Mouse (Mus musculus) megakaryocyte, embryonic 14.5 days (primary cell): ENCODE measurements around the gene AF067061.
"Not testable (repeated sequence)": the region's sequence is repeated elsewhere in the genome, so short reads cannot be mapped to it uniquely, and the experiment has no call there.

Experiments
- FLI1 ChIP-seq: IDR thresholded peaks from 2 replicates; pipeline ENCODE4 v1.6.1; 2012; ENCODE audit warnings: low read length, inconsistent platforms, mixed read lengths
- GATA1 ChIP-seq: IDR thresholded peaks from 3 replicates; pipeline ENCODE4 v1.6.1; 2012; ENCODE audit warnings: mixed read lengths, low read length, inconsistent platforms, borderline replicate concordance

- not testable (repeated sequence) for TF ChIP-seq FLI1, GATA1
Measured at GRCm38 (mm10) chr13:120232447-120233049, 30.4 kb upstream of the AF067061 start.
